Mouse (Mus musculus) heart, embryonic 12.5 days (tissue): ENCODE results near the gene Upk2. TPM values are rescaled to one million over a fixed set of nuclear protein-coding genes. Genes with fewer than 3 reads are reported as not detected.

ENCODE experiments used
- ATAC-seq: fragments of 200-750 bp; cut with Nextera tagmentation; 2 replicates; pipeline ENCODE4 v1.8.0; 2017; ENCODE audit warnings: moderate TSS enrichment, moderate library complexity; ENCODE audit not compliant: insufficient number of reproducible peaks, low FRiP score
- H3K27ac ChIP-seq: fragments of 300-500 bp; sonication (generic); 2 replicates; pipeline ENCODE4 v1.5.1; 2016; ENCODE audit warnings: mild to moderate bottlenecking, moderate library complexity; ENCODE audit not compliant: poor library complexity, severe bottlenecking
- H3K27me3 ChIP-seq: fragments of 300-500 bp; sonication (generic); replicated peaks from 2 replicates; pipeline ENCODE4 v1.6.1; 2016; ENCODE audit warnings: mild to moderate bottlenecking, moderate library complexity
- H3K36me3 ChIP-seq: fragments of 300-500 bp; sonication (generic); 2 replicates; pipeline ENCODE4 v1.6.1; 2016; ENCODE audit warnings: mild to moderate bottlenecking, moderate library complexity
- H3K4me1 ChIP-seq: fragments of 300-500 bp; sonication (generic); replicated peaks from 2 replicates; pipeline ENCODE4 v1.6.1; 2016; ENCODE audit warnings: mild to moderate bottlenecking
- H3K4me2 ChIP-seq: fragments of 300-500 bp; sonication (generic); 2 replicates; pipeline ENCODE4 v1.6.1; 2016; ENCODE audit warnings: mild to moderate bottlenecking, moderate library complexity
- H3K4me3 ChIP-seq: fragments of 300-500 bp; sonication (generic); 2 replicates; pipeline ENCODE4 v1.5.1; 2016; ENCODE audit warnings: mild to moderate bottlenecking
- H3K9ac ChIP-seq: fragments of 300-500 bp; sonication (generic); 2 replicates; pipeline ENCODE4 v1.6.1; 2016; ENCODE audit warnings: mild to moderate bottlenecking, moderate library complexity
- H3K9me3 ChIP-seq: fragments of 300-500 bp; sonication (generic); replicated peaks from 2 replicates; pipeline ENCODE4 v1.6.1; 2016; ENCODE audit warnings: mild to moderate bottlenecking, moderate library complexity
- whole genome bisulfite sequencing: fragments of 180-500 bp; shearing (Covaris S2); methylation state at CpG from one replicate; pipeline ENCODE4 v1.1.7; 2016; 5-methylcytosine and 5-hydroxymethylcytosine counted together
- polyA plus RNA-seq: library from polyadenylated mRNA; unstranded; fragments of >200 nt; fragmentation: Nextera tagmentation; extraction: Ambion mirVana; gene quantifications from 2 replicates; pipeline ENCODE4 v1.2.1, GENCODE M21; 2016

Gene Upk2
- polyA plus RNA-seq, 1 experiment from 2014 or later, result 0.42 TPM

DNA sequence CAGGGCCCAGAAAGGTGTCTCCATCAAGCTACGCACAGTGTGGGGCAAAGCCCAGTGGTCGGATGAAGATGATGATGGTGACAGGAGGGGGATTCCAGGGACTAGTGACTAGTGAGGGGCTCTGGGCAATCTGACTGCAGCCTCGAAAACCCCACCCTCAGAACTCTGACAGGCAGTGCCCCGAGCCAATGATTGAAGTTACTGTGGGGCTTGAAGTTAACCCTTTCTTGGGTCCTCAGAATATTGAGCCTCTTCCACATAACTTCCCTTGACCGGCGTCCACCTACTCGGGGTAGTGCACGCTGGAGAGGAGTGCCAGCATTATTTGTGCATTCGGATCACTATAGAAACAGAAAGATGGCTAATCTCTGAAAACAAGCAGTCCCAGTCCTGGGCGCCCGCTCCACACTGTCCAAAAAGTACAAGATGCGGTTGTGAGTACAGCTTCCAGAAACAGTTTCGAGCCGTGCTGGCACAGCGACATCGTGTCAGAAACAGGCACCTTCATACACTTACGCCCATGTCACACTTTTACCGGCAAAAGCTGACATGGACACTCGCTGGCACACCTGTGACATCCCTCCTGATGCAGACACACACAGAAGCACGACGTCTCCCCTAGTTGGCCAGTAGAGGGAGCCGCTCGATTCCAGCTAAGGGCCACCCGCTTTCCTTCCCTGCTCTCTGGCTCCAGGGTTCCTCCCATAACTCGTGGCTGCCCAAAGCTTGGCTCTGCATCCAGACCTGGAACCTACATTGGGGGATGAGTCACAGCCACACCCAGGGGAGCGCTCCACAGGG, 25.1 kb upstream of the Upk2 start:
- peak overlapping the region; percentile 62 for H3K4me3 ChIP-seq

DNA sequence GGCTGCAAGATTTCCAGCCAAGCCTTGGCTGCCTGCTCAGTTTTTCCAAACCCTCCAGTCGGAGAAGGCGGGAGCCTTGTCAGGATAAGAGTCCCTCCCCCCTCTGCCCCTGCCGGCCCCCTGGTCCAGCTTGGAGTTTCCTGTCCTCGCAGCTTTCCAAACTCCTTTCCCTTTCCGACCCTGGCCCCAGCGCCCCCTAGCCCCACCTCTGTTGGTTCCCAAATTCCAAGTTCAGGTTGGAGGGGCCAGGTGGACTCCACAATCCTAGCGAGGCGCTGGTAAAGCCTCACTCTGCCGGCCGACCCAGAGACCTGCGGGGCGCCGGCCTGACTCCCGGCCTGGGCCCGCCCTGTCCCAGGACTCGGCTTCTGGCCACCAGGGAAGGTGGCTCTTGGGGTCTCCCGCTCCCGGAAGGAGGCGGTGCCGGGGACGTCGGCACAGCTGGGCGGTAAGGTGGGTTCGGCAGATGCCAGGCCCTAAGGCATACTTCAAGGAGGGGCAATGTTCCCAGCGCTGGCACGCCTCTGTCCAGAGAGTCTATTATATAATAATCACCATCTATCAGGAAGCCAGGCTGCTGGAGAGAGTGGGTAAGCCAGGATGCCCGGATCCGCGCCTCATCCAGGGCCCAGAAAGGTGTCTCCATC, 24.3 kb upstream of the Upk2 start:
- ATAC-seq, result peak; percentile 70
- Histone ChIP-seq H3K4me1 (peaks cover 24% of the 10 kb centered on the region), H3K36me3 (no peaks in the 10 kb centered on the region), H3K27ac (peak overlapping the region; percentile 99), H3K27me3 (no peaks in the 10 kb centered on the region), H3K4me3 (peak overlapping the region; percentile 62), H3K9ac (peak overlapping the region; percentile 78), H3K4me2 (peak overlapping the region; percentile 87), H3K9me3 (no peaks in the 10 kb centered on the region)
- WGBS, result under 1% methylated on average over 29 of the region's 29 CpGs

More for the DNA sequence above, 25.1 kb upstream of the Upk2 start:
- peak overlapping the region; percentile 87 for H3K4me2 ChIP-seq
- no peaks in the 10 kb centered on the region for H3K27me3 ChIP-seq
- H3K4me1 ChIP-seq, result peaks cover 25% of the 10 kb centered on the region
- H3K9me3 ChIP-seq, result no peaks in the 10 kb centered on the region
- no peaks in the 10 kb centered on the region for H3K36me3 ChIP-seq
- peak; percentile 54 for ATAC-seq
- H3K9ac ChIP-seq, result peak overlapping the region; percentile 78
- peak overlapping the region; percentile 99 for H3K27ac ChIP-seq
- under 1% methylated on average over 26 of the region's 26 CpGs for WGBS

DNA sequence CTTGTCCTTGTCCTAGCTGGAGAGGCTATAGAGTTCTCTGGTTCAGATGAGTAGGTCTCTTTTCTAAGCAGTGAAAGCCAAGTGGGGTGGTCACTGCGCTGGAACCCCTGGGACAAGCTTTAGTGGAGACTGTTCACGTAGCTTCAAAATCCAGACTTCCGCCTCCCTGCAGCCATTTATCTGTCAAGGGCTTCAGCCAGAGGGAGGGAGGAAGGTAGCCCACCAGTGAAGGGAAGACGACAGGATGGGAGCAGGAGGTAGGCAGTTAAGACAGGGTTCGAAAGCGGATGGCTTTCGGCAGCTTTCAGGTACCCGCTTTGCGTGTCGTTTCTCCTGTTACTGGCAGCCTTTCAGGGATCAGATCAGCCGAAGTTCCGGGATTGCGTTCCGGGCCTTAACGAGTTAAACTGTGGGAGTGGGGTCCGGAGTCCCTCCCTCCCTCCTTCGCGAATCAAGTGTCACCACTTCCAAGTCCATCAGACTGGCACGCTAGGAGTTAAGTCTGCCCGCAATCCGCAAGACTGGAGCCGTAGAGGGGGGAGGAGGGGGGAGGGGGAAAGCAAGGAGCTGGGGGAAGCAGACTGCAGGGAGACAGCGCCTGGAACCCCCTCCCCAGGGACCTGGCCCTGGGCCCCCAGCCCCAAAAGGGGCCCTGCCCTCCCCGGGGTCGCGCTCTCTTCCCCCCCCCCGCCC, 23.6 kb upstream of the Upk2 start:
- peak; percentile 62 for ATAC-seq
- WGBS, result under 1% methylated on average over 24 of the region's 27 CpGs

DNA sequence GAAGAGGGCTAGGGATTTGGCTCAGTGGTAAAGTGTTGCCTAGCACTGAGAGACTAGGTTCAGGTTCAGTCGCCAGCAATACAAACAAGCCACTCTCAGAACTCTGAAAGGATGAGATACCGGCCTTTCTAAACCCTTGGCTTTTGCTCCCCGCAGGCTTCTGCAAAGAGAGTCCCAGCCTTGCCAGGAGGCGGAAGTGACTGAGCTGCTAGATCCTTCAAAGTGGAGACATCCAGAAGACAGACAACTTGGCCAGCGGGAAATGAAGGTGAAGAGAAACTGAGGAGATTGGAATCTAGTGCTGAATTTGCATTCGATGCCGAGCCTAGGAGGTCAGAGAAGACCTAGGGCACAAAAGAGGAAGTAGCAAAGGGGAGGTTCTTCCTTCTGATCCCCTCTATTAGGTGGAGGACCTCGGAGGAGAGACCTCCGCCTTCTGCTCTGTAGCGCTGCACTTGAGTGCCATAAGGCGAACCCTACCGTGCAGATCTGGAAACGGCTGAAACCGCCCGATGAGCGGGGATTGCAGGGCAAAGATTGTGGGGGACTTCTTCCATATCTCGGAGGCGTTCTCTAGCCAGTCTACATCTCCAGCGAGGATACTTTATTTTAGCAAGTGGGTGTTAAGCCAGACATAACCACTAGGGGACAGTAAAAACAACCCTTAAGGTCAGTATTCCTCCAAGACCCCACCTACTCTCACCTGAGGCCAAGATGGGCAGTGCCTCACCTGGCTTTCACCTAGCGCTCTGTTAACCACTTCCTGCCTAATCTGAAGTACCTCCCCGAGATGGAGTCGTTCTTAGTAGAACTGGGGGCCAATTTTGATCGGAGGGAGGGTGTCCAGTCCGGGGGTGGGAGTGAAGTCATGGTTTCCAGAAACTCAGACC, 22.8 kb upstream of the Upk2 start:
- ATAC-seq, result no peak
- WGBS, result 6% methylated on average over 24 of the region's 24 CpGs
- peak overlapping the region; percentile 87 for H3K4me2 ChIP-seq
- peak overlapping the region; percentile 99 for H3K27ac ChIP-seq
- H3K4me3 ChIP-seq, result peak overlapping the region; percentile 62
- no peaks in the 10 kb centered on the region for H3K27me3 ChIP-seq
- no peaks in the 10 kb centered on the region for H3K9me3 ChIP-seq
- peak overlapping the region; percentile 78 for H3K9ac ChIP-seq
- H3K4me1 ChIP-seq, result peaks cover 22% of the 10 kb centered on the region
- no peaks in the 10 kb centered on the region for H3K36me3 ChIP-seq

More for the DNA sequence above, 23.6 kb upstream of the Upk2 start:
- H3K4me3 ChIP-seq, result peak overlapping the region; percentile 62
- no peaks in the 10 kb centered on the region for H3K27me3 ChIP-seq
- no peaks in the 10 kb centered on the region for H3K36me3 ChIP-seq
- H3K27ac ChIP-seq, result peak overlapping the region; percentile 99
- H3K4me1 ChIP-seq, result peaks cover 22% of the 10 kb centered on the region
- peak overlapping the region; percentile 78 for H3K9ac ChIP-seq
- H3K9me3 ChIP-seq, result no peaks in the 10 kb centered on the region
- H3K4me2 ChIP-seq, result peak overlapping the region; percentile 87

DNA sequence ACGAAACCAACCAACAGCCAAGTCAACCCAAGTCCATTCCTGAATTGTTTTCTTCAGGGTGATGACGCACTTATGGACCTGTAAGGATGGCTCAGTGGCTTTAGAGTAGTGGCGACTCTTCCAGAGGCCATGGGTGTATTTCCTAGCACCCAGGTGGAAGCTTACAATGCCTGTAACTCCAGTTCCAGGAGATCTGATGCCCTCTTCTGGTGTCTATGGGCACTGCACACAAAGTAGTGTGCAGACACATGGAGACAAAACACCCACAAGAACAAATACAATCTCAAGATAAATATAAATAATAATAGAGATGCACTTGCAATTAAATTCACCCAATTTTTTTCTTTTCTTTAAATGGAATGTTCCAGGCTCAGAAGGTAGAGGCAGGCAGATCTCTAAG, 21.2 kb upstream of the Upk2 start:
- Histone ChIP-seq H3K27ac (no peak overlapping the region), H3K36me3 (no peaks in the 10 kb centered on the region), H3K9me3 (no peaks in the 10 kb centered on the region), H3K9ac (no peak overlapping the region), H3K4me1 (peaks cover 19% of the 10 kb centered on the region), H3K4me2 (no peak overlapping the region), H3K27me3 (no peaks in the 10 kb centered on the region), H3K4me3 (no peak overlapping the region)
- 88% methylated on average over 3 of the region's 3 CpGs for WGBS
- no peak for ATAC-seq

DNA sequence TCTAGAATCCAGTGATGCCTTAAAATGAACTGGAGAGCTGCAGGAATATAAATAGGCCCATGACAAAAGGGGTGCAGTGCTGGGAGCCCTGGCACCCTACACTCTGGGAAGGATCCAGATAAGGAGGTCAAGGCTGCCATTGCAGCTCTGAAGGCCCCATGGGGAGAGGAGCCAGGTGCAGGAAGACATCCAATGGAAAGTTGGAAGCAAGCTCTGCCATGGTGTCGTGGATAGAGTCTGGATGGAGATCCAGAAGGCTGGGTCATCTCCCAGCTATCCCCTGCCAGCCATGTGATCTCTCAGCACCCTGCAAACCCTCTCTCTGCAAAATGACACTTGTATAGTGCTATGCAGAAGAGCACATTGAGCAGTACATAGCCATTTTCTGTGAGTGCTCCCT, 19.6 kb upstream of the Upk2 start:
- Histone ChIP-seq H3K27me3 (peaks cover 9% of the 10 kb centered on the region), H3K4me1 (peaks cover 15% of the 10 kb centered on the region), H3K4me2 (no peak overlapping the region), H3K36me3 (no peaks in the 10 kb centered on the region), H3K4me3 (no peak overlapping the region), H3K27ac (no peak overlapping the region), H3K9ac (no peak overlapping the region), H3K9me3 (no peaks in the 10 kb centered on the region)
- WGBS, result 18% methylated on average over 1 of the region's 1 CpGs
- ATAC-seq, result no peak

DNA sequence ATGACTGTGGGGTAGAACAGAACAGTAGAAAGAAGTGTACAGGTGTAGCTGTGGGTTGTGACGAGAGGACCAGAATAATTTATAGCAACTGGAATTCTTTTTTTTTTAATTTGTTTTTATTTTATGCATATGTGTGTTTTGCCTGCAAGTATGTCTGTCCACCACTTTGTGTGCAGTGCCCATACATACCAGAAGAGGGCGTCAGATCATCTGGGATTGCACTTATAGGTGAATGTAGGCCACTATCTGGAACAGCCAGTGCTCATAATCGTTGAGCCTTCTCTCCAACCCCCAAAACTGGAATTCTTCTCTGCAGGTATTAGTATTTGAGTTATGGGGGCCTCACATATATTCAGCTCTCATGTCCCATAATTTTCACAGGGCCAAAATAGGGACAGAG, 18.4 kb upstream of the Upk2 start:
- no peaks in the 10 kb centered on the region for H3K9me3 ChIP-seq
- no peak overlapping the region for H3K4me2 ChIP-seq
- 58% methylated on average over 3 of the region's 3 CpGs for WGBS
- H3K4me1 ChIP-seq, result peaks cover 15% of the 10 kb centered on the region
- H3K36me3 ChIP-seq, result no peaks in the 10 kb centered on the region
- H3K4me3 ChIP-seq, result no peak overlapping the region
- no peak overlapping the region for H3K27ac ChIP-seq
- peaks cover 15% of the 10 kb centered on the region for H3K27me3 ChIP-seq
- H3K9ac ChIP-seq, result no peak overlapping the region
- no peak for ATAC-seq

DNA sequence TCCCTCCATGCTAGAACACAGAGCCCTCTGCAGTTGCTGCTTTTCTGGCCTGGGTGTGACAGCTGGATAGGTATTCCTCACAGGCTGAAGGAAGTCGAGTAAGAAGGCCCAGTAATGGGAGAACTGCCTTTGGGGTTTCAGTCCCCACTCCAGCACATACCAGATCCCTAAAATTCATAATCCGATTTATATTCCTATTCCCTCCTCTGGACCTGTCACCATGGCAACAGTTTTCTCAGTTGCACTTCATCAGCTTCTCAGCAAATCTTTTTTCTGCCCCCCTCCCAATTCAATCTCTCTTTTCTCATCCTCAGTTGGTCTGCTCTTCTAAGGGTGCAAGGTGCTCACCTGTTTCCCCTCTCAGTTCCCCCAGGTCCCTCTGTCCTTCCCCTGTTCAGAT, 14.0 kb upstream of the Upk2 start:
- WGBS, result 55% methylated on average over 2 of the region's 2 CpGs
- H3K36me3 ChIP-seq, result no peaks in the 10 kb centered on the region
- no peaks in the 10 kb centered on the region for H3K9me3 ChIP-seq
- no peak overlapping the region for H3K4me2 ChIP-seq
- no peak overlapping the region for H3K9ac ChIP-seq
- no peak overlapping the region for H3K4me3 ChIP-seq
- H3K27me3 ChIP-seq, result peaks cover 17% of the 10 kb centered on the region
- no peak for ATAC-seq
- H3K27ac ChIP-seq, result no peak overlapping the region
- no peaks in the 10 kb centered on the region for H3K4me1 ChIP-seq

DNA sequence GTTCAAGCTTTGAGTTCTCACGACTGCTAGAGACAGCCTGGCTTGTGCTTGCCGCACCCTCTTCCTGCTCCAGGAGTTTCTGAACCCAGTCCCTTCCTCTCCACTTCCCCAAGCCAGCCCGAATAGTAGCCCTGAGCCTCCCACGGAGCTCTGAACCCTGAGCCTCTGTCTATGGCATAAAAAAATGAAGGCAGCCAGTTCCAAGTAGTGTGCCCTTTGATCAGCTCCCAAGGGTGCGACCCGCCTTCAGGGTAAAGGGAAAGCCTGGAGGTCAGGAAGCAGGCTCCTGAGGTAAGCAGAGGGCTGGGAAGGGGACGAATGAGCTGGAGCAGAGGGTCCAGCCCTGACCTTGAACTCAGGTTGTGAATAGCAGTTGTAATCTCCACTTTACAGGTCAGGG, 13.4 kb upstream of the Upk2 start:
- WGBS, result 53% methylated on average over 7 of the region's 7 CpGs
- Histone ChIP-seq H3K4me2 (no peak overlapping the region), H3K27me3 (peaks cover 17% of the 10 kb centered on the region), H3K4me3 (no peak overlapping the region), H3K9ac (no peak overlapping the region), H3K36me3 (no peaks in the 10 kb centered on the region), H3K4me1 (no peaks in the 10 kb centered on the region), H3K9me3 (no peaks in the 10 kb centered on the region), H3K27ac (no peak overlapping the region)
- no peak for ATAC-seq

DNA sequence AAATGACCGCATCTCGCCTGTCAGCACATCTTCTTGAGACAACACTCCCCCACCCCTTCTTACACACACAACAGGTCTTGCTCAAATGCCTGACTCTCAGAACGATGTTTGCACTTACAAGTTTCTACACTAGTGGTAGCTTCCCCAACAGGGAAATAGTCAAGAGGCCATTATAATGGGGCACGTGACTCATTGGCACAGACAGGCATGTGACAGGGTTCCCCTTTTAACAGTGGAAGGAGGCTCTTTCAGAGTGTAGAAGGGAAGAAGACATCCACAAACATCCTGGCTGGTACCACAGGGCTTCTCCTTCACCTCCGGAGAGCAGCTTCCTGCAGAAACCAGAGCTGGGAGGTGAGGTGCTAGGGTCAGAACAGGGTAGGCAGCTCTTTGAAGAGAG, 7.2 kb upstream of the Upk2 start:
- Histone ChIP-seq H3K36me3 (no peaks in the 10 kb centered on the region), H3K4me2 (no peak overlapping the region), H3K4me1 (no peaks in the 10 kb centered on the region), H3K9ac (no peak overlapping the region), H3K27ac (no peak overlapping the region), H3K27me3 (peaks cover 18% of the 10 kb centered on the region), H3K4me3 (no peak overlapping the region), H3K9me3 (no peaks in the 10 kb centered on the region)
- WGBS, result 76% methylated on average over 5 of the region's 5 CpGs
- ATAC-seq, result no peak
